Mouse (Mus musculus) limb, embryonic 14.5 days (tissue): ENCODE data around the gene Stfa2l1. TPM values are rescaled to one million over a fixed set of nuclear protein-coding genes. Genes with fewer than 3 reads are reported as not detected.

Experiments used
- ATAC-seq: fragments of 200-750 bp; cut with Nextera tagmentation; 2 replicates; pipeline ENCODE4 v1.8.0; 2017; ENCODE audit warnings: low read depth, moderate number of reproducible peaks, moderate TSS enrichment; ENCODE audit not compliant: low FRiP score
- DNase-seq: peaks from one replicate; pipeline ENCODE4 v3.0.0-alpha.2; 2015; ENCODE audit warnings: low spot score
- H3K27ac ChIP-seq: fragments of 300-500 bp; sonication (generic); replicated peaks from 2 replicates; pipeline ENCODE4 v1.5.1; 2014; ENCODE audit warnings: low read depth, mild to moderate bottlenecking, low read length, moderate library complexity, mixed read lengths
- H3K27me3 ChIP-seq: fragments of 300-500 bp; sonication (generic); 2 replicates; pipeline ENCODE4 v1.6.1; 2014; ENCODE audit warnings: low read length, mixed read lengths; ENCODE audit not compliant: control insufficient read depth, insufficient read depth
- H3K36me3 ChIP-seq: fragments of 300-500 bp; sonication (generic); 2 replicates; pipeline ENCODE4 v1.6.1; 2014; ENCODE audit warnings: mild to moderate bottlenecking, low read length, moderate library complexity, mixed read lengths; ENCODE audit not compliant: control insufficient read depth, insufficient read depth
- H3K4me1 ChIP-seq: fragments of 300-500 bp; sonication (generic); 2 replicates; pipeline ENCODE4 v1.6.1; 2014; ENCODE audit warnings: antibody characterized with exemption, low read length, mixed read lengths; ENCODE audit not compliant: control insufficient read depth, insufficient read depth
- H3K4me2 ChIP-seq: fragments of 300-500 bp; sonication (generic); replicated peaks from 2 replicates; pipeline ENCODE4 v1.6.1; 2014; ENCODE audit warnings: low read depth, mild to moderate bottlenecking, low read length, moderate library complexity; ENCODE audit not compliant: severe bottlenecking
- H3K4me3 ChIP-seq: fragments of 300-500 bp; sonication (generic); replicated peaks from 2 replicates; pipeline ENCODE4 v1.5.1; 2014; ENCODE audit warnings: low read length
- H3K9ac ChIP-seq: fragments of 300-500 bp; sonication (generic); 2 replicates; pipeline ENCODE4 v1.6.1; 2014; ENCODE audit warnings: mild to moderate bottlenecking, low read depth, low read length, moderate library complexity; ENCODE audit not compliant: severe bottlenecking
- H3K9me3 ChIP-seq: fragments of 300-500 bp; sonication (generic); 2 replicates; pipeline ENCODE4 v1.6.1; 2016; ENCODE audit warnings: low read length; ENCODE audit not compliant: control insufficient read depth
- POLR2A ChIP-seq: fragments of 200-500 bp; IDR thresholded peaks from 2 replicates; pipeline ENCODE4 v1.8.0; 2012; ENCODE audit warnings: inconsistent platforms, mild to moderate bottlenecking, moderate library complexity, borderline replicate concordance; ENCODE audit not compliant: insufficient read depth, insufficient read length; ENCODE audit errors: extremely low read depth
- WGBS: fragments of 180-500 bp; shearing (Covaris S2); extraction: QIAGEN DNeasy Blood & Tissue Kit; methylation state at CpG from one replicate; pipeline ENCODE4 v1.1.7; 2014; 5-methylcytosine and 5-hydroxymethylcytosine counted together
- polyA plus RNA-seq, 2 experiments: library from polyadenylated mRNA; depleted of rRNA in 1 of 2; stranded (reverse) in 1 of 2; unstranded in 1 of 2; fragments of >200 nt; fragmentation: Nextera tagmentation in 1 of 2; extraction: Ambion mirVana in 1 of 2; gene quantifications; 2 replicates each; pipeline versions ENCODE4 v1.2.1 to v1.2.3; 2012 to 2014

The Stfa2l1 gene
- polyA plus RNA-seq, 2 experiments = 1.2 to 1.9 TPM

- Histone ChIP-seq H3K9me3 (no peaks in the 10 kb centered on the region), H3K4me2 (no peak within 1 kb of the TSS), H3K27me3 (no peaks in the 10 kb centered on the region), H3K36me3 (no peaks in the 10 kb centered on the region), H3K9ac (no peak within 1 kb of the TSS), H3K4me3 (no peak within 1 kb of the TSS), H3K27ac (no peak within 1 kb of the TSS), H3K4me1 (no peaks in the 10 kb centered on the region)
- ATAC-seq = no peak
- 71% methylated on average over 2 of the region's 2 CpGs for WGBS
- no peak for TF ChIP-seq POLR2A
- DNase-seq = no peak
These were observed 53.4 kb downstream of the Stfa2l1 start, which contains the start of gene Gm5416 for GRCm38 (mm10) chr16:36209967-36210453. Gene Gm5416 (plus strand): TSS chr16:36210403.

Other genes starting within 250 kb of the Stfa2l1 start
- 3.5 and 4.1 TPM in 2 replicates for gene Parp9, start 218.3 kb upstream of the Stfa2l1 start, polyA plus RNA-seq (2012; rRNA removed)
- gene Parp9, start 218.3 kb upstream of the Stfa2l1 start, polyA plus RNA-seq (2014; fragmentation: Nextera tagmentation; extraction: Ambion mirVana) = 4.3 and 5.3 TPM in 2 replicates
- 1.8 and 2.0 TPM in 2 replicates for gene Dtx3l, start 217.7 kb upstream of the Stfa2l1 start, polyA plus RNA-seq (2012; rRNA removed)
- 3.2 and 3.5 TPM in 2 replicates for gene Dtx3l, start 217.7 kb upstream of the Stfa2l1 start, polyA plus RNA-seq (2014; fragmentation: Nextera tagmentation; extraction: Ambion mirVana)
- gene Kpna1, start 178.1 kb upstream of the Stfa2l1 start, polyA plus RNA-seq (2012; rRNA removed) = 14.7 and 15.4 TPM in 2 replicates
- 38.7 and 39.5 TPM in 2 replicates for gene Kpna1, start 178.1 kb upstream of the Stfa2l1 start, polyA plus RNA-seq (2014; fragmentation: Nextera tagmentation; extraction: Ambion mirVana)
- gene Wdr5b, start 115.6 kb upstream of the Stfa2l1 start, polyA plus RNA-seq (2012; rRNA removed) = 5.2 and 6.1 TPM in 2 replicates
- gene Wdr5b, start 115.6 kb upstream of the Stfa2l1 start, polyA plus RNA-seq (2014; fragmentation: Nextera tagmentation; extraction: Ambion mirVana) = 11.9 and 13.7 TPM in 2 replicates
- gene Fam162a, start 85.2 kb upstream of the Stfa2l1 start, polyA plus RNA-seq (2012; rRNA removed) = 128 and 270 TPM in 2 replicates
- gene Fam162a, start 85.2 kb upstream of the Stfa2l1 start, polyA plus RNA-seq (2014; fragmentation: Nextera tagmentation; extraction: Ambion mirVana) = 474 and 497 TPM in 2 replicates
- 47.3 and 56.2 TPM in 2 replicates for gene Ccdc58, start 85.1 kb upstream of the Stfa2l1 start, polyA plus RNA-seq (2012; rRNA removed)
- 70.1 and 70.2 TPM in 2 replicates for gene Ccdc58, start 85.1 kb upstream of the Stfa2l1 start, polyA plus RNA-seq (2014; fragmentation: Nextera tagmentation; extraction: Ambion mirVana)
- gene Csta1, start 25.6 kb upstream of the Stfa2l1 start, polyA plus RNA-seq (2012; rRNA removed) = 0.36 and 0.83 TPM in 2 replicates
- gene Csta1, start 25.6 kb upstream of the Stfa2l1 start, polyA plus RNA-seq (2014; fragmentation: Nextera tagmentation; extraction: Ambion mirVana) = 2.1 and 2.7 TPM in 2 replicates
- 1.7 and 3.5 TPM in 2 replicates for gene Gm5483, start 27.4 kb downstream of the Stfa2l1 start, polyA plus RNA-seq (2012; rRNA removed)
- gene Gm5483, start 27.4 kb downstream of the Stfa2l1 start, polyA plus RNA-seq (2014; fragmentation: Nextera tagmentation; extraction: Ambion mirVana) = 0.58 and 5.1 TPM in 2 replicates
- gene Gm5416, start 53.6 kb downstream of the Stfa2l1 start, polyA plus RNA-seq (2012; rRNA removed) = not detected in 2 replicates
- gene Gm5416, start 53.6 kb downstream of the Stfa2l1 start, polyA plus RNA-seq (2014; fragmentation: Nextera tagmentation; extraction: Ambion mirVana) = not detected in 2 replicates
- 0.22 and 0.44 TPM in 2 replicates for gene 2010005H15Rik, start 64.7 kb downstream of the Stfa2l1 start, polyA plus RNA-seq (2012; rRNA removed)
- not detected in 2 replicates for gene 2010005H15Rik, start 64.7 kb downstream of the Stfa2l1 start, polyA plus RNA-seq (2014; fragmentation: Nextera tagmentation; extraction: Ambion mirVana)
- gene Stfa1, start 120.1 kb downstream of the Stfa2l1 start, polyA plus RNA-seq (2012; rRNA removed) = 3.5 and 6.5 TPM in 2 replicates
- 5.8 and 13.8 TPM in 2 replicates for gene Stfa1, start 120.1 kb downstream of the Stfa2l1 start, polyA plus RNA-seq (2014; fragmentation: Nextera tagmentation; extraction: Ambion mirVana)
- not detected in 2 replicates for gene BC117090, start 177.5 kb downstream of the Stfa2l1 start, polyA plus RNA-seq (2012; rRNA removed)
- 0.77 TPM in 1 of 2 replicates, not detected in the other for gene BC117090, start 177.5 kb downstream of the Stfa2l1 start, polyA plus RNA-seq (2014; fragmentation: Nextera tagmentation; extraction: Ambion mirVana)
- 8.4 and 14.3 TPM in 2 replicates for gene BC100530, start 210.9 kb downstream of the Stfa2l1 start, polyA plus RNA-seq (2012; rRNA removed)
- 25.2 and 42.7 TPM in 2 replicates for gene BC100530, start 210.9 kb downstream of the Stfa2l1 start, polyA plus RNA-seq (2014; fragmentation: Nextera tagmentation; extraction: Ambion mirVana)